Mouse (Mus musculus) limb, embryonic 11.5 days (tissue): ENCODE measurements at regions not wholly inside any gene's neighbourhood (a gene's known extent, or its start where the extent isn't known, plus 50 kb on each side); places are given as distances from the start of the nearest gene placed in this dataset.
A peak's percentile ranks its signal among the peaks of the same experiment; 100 is the strongest.

Source experiments
- ATAC-seq: fragments of 200-750 bp; cut with Nextera tagmentation; 2 replicates; pipeline ENCODE4 v1.8.0; 2017; ENCODE audit warnings: low read depth; ENCODE audit not compliant: insufficient number of reproducible peaks, low FRiP score, low TSS enrichment
- DNase-seq: peaks from one replicate; pipeline ENCODE4 v3.0.0-alpha.2; 2015; ENCODE audit warnings: low spot score
- H3K27ac ChIP-seq: fragments of 300-500 bp; sonication (generic); replicated peaks from 2 replicates; pipeline ENCODE4 v1.5.1; 2014; ENCODE audit warnings: low read depth, mild to moderate bottlenecking, low read length
- H3K27me3 ChIP-seq: fragments of 300-500 bp; sonication (generic); 2 replicates; pipeline ENCODE4 v1.6.1; 2014; ENCODE audit warnings: mild to moderate bottlenecking, low read length, mixed read lengths; ENCODE audit not compliant: control insufficient read depth, insufficient read depth
- H3K36me3 ChIP-seq: fragments of 300-500 bp; sonication (generic); 2 replicates; pipeline ENCODE4 v1.6.1; 2014; ENCODE audit warnings: mild to moderate bottlenecking, low read length, moderate library complexity, mixed read lengths; ENCODE audit not compliant: control insufficient read depth, insufficient read depth
- H3K4me1 ChIP-seq: fragments of 300-500 bp; sonication (generic); 2 replicates; pipeline ENCODE4 v1.6.1; 2014; ENCODE audit warnings: low read length, mixed read lengths; ENCODE audit not compliant: control insufficient read depth, insufficient read depth
- H3K4me2 ChIP-seq: fragments of 300-500 bp; sonication (generic); 2 replicates; pipeline ENCODE4 v1.6.1; 2014; ENCODE audit warnings: low read depth, mild to moderate bottlenecking, moderate library complexity; ENCODE audit not compliant: severe bottlenecking
- H3K4me3 ChIP-seq: fragments of 300-500 bp; sonication (generic); 2 replicates; pipeline ENCODE4 v1.5.1; 2014; ENCODE audit warnings: low read depth, low read length
- H3K9ac ChIP-seq: fragments of 300-500 bp; sonication (generic); 2 replicates; pipeline ENCODE4 v1.6.1; 2014; ENCODE audit warnings: mild to moderate bottlenecking, low read length
- H3K9me3 ChIP-seq: fragments of 300-500 bp; sonication (generic); 2 replicates; pipeline ENCODE4 v1.6.1; 2016; ENCODE audit warnings: low read length; ENCODE audit not compliant: control insufficient read depth
- WGBS: fragments of 180-500 bp; shearing (Covaris S2); extraction: QIAGEN DNeasy Blood & Tissue Kit; methylation state at CpG from one replicate; pipeline ENCODE4 v1.1.7; 2014; 5-methylcytosine and 5-hydroxymethylcytosine counted together

DNA sequence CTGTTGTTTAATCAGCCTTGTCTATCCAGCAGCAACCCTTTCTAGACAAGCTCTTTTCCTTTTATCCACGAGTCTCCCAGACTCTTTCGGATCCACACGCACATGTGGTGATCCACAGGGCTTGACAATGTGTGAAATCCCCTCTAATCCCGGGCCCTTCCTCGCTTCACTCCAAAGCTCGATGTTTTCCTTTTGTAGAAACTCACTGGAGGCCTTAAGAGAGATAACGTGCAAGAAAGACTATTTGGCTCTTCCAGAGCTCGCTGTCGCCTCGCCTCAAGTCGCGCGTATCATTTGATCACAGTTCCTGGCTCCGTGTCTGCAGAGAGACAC, 234.9 kb downstream of the Gm5426 start:
- ATAC-seq, result no peak
- Histone ChIP-seq H3K27me3 (no peaks in the 10 kb centered on the region), H3K36me3 (no peaks in the 10 kb centered on the region), H3K4me3 (no peak overlapping the region), H3K9me3 (no peaks in the 10 kb centered on the region), H3K9ac (no peak overlapping the region), H3K4me1 (0 out of 2 replicates have a peak, but pooled peaks cover 5% of the 10 kb centered on the region), H3K4me2 (no peak overlapping the region), H3K27ac (no peak overlapping the region)
- no peak for DNase-seq
- WGBS, result 84% methylated on average over 14 of the region's 14 CpGs

DNA sequence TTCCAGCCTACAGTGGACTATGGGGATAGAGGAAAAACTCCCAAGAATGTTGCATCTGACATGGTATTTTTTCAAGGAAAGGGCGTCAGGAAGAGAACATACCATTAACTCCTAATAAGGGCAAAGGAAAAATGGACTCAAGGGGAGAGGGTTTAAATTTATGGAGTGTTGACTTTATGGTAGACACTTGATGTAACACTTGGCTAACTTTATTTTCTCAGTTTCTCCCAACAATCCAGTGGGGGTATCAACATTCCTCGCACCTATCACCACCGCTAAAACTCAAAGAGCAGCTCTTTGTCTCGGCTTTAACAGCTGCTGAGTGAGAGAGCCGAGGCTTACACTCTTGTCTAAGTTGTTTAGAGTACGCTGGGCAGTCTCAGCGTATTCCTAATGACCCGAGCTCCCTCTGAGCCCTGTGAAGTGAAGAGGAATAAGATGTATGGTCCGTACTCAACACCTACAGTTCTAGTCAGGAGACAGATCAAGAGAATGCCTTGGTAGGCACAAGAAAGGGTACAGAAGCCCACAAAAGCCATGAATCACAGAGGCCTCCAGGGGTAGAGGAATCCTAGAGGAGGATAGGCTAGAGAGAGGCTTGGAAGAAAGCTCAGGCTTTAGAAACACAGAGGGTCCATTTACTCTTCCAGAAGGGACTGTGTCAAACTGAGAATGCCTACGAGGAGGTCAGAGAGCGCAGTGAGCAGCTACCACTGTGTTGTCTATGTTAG, 236.4 kb downstream of the Gm5426 start:
- H3K4me2 ChIP-seq, result no peak overlapping the region
- no peaks in the 10 kb centered on the region for H3K9me3 ChIP-seq
- H3K9ac ChIP-seq, result no peak overlapping the region
- no peak overlapping the region for H3K4me3 ChIP-seq
- ATAC-seq, result 0 out of 2 replicates have a peak, but pooled peaks have one; percentile 26
- no peaks in the 10 kb centered on the region for H3K27me3 ChIP-seq
- 0 out of 2 replicates have a peak, but pooled peaks cover 5% of the 10 kb centered on the region for H3K4me1 ChIP-seq
- no peaks in the 10 kb centered on the region for H3K36me3 ChIP-seq
- 22% methylated on average over 11 of the region's 11 CpGs for WGBS
- no peak overlapping the region for H3K27ac ChIP-seq
- peak; percentile 42 for DNase-seq

DNA sequence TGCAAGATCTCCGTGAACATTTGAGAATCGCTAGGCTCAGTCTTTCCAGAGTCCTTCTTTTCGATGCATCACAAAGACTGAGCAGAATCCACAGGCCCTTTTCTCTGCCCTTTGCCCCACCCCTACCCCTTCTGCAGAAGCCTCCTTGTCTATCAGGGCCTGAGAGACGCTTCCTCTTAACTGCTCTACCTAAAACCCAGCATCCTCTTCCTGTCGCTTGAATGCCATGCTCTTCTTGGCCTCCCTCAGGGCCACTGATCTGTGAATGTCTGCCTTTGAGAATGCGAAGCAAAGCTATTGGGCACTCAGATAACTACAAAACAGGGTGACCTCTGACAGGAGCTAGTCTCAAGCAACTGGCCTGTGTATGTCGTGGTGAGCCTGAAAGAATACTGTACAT, 237.1 kb downstream of the Gm5426 start:
- Histone ChIP-seq H3K9me3 (no peaks in the 10 kb centered on the region), H3K36me3 (no peaks in the 10 kb centered on the region), H3K9ac (no peak overlapping the region), H3K4me1 (0 out of 2 replicates have a peak, but pooled peaks cover 5% of the 10 kb centered on the region), H3K27me3 (no peaks in the 10 kb centered on the region), H3K4me3 (no peak overlapping the region), H3K4me2 (no peak overlapping the region), H3K27ac (no peak overlapping the region)
- ATAC-seq, result no peak
- DNase-seq, result no peak
- WGBS, result 64% methylated on average over 7 of the region's 7 CpGs

DNA sequence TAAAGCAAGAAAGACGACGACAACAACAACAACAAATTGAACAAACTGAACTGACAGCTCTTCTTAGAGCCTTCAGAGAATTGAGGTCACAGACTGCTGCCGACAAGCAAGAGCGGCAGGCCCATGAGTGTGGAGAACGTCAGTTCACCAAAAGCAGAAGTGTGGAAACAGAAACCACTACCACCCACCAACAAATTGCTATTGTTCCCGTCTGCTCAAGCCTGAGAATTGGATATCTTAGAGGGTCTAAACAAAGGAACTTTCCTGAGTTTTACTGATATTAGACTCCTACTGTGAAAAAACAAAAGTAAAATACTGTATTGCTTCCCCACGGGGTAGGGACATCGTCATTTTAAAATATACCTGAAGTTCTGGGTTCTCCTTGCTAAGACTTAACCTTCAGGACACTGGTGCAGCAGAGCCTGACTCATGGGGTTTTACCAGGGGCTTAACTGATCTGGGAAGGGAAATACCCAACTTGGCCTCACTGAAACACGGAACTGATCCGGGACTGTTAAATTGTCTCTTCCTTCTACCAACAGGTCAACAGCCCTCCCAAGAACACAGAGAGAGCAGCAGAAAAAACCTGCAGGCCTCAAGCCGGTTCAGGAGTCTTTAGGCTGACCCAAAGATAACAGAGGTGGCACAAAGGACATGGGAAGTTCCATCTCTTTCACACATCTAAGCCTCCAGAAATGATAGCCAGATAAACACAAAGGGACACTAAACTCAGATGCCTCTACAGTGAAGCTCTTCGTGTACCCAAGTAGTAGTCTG, 238.1 kb downstream of the Gm5426 start:
- no peak overlapping the region for H3K9ac ChIP-seq
- ATAC-seq (no peak), DNase-seq (no peak)
- H3K4me2 ChIP-seq, result no peak overlapping the region
- 0 out of 2 replicates have a peak, but pooled peaks cover 5% of the 10 kb centered on the region for H3K4me1 ChIP-seq
- H3K4me3 ChIP-seq, result no peak overlapping the region
- 89% methylated on average over 12 of the region's 12 CpGs for WGBS
- no peak overlapping the region for H3K27ac ChIP-seq
- H3K9me3 ChIP-seq, result no peaks in the 10 kb centered on the region
- no peaks in the 10 kb centered on the region for H3K36me3 ChIP-seq
- no peaks in the 10 kb centered on the region for H3K27me3 ChIP-seq

DNA sequence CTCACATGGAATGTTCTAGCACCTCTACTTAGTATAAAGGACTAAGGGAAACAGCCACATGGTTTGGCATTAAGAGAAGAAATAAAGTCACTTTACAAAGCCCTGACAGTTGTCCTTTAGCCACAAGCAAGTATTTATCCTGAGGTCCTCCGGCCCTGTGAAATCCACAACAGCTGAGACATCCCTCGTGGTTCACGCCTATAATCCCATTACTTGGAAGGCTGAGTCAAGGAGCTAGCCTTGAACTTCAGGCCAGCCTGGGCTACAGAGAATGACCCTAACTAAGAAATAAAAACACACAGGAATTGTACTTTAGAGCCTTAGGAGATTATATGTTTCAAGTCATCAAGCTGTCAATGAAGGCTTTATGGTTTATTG, 238.7 kb downstream of the Gm5426 start:
- H3K36me3 ChIP-seq, result no peaks in the 10 kb centered on the region
- H3K4me2 ChIP-seq, result no peak overlapping the region
- no peaks in the 10 kb centered on the region for H3K27me3 ChIP-seq
- no peaks in the 10 kb centered on the region for H3K9me3 ChIP-seq
- H3K4me1 ChIP-seq, result 0 out of 2 replicates have a peak, but pooled peaks cover 5% of the 10 kb centered on the region
- DNase-seq (no peak), ATAC-seq (no peak)
- H3K4me3 ChIP-seq, result no peak overlapping the region
- WGBS, result 98% methylated on average over 3 of the region's 3 CpGs
- no peak overlapping the region for H3K27ac ChIP-seq
- no peak overlapping the region for H3K9ac ChIP-seq

DNA sequence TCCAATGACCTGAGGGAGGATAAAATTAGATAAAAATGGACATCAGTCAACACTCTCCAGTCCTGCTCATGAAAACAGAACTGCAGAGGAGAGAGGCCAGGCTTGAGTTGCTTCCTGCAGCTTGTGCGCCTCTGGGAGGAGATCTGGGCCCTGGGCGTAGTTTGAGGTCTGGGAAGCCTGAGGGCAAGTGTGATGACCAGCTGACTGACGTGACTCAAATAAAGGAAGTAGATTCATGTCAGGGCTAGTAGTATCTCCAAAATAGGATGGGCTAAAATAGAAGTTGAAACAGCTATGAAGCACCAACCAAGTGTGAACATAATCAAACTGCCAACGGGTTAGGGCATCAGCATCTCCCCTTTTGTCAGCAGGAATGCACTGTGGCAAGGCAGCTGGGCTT, 239.3 kb upstream of the Btg1 start:
- Histone ChIP-seq H3K9me3 (no peaks in the 10 kb centered on the region), H3K4me2 (no peak overlapping the region), H3K4me3 (no peak overlapping the region), H3K27ac (no peak overlapping the region), H3K36me3 (no peaks in the 10 kb centered on the region), H3K4me1 (0 out of 2 replicates have a peak, but pooled peaks cover 5% of the 10 kb centered on the region), H3K9ac (no peak overlapping the region), H3K27me3 (no peaks in the 10 kb centered on the region)
- no peak for ATAC-seq
- no peak for DNase-seq
- WGBS, result 84% methylated on average over 4 of the region's 4 CpGs

DNA sequence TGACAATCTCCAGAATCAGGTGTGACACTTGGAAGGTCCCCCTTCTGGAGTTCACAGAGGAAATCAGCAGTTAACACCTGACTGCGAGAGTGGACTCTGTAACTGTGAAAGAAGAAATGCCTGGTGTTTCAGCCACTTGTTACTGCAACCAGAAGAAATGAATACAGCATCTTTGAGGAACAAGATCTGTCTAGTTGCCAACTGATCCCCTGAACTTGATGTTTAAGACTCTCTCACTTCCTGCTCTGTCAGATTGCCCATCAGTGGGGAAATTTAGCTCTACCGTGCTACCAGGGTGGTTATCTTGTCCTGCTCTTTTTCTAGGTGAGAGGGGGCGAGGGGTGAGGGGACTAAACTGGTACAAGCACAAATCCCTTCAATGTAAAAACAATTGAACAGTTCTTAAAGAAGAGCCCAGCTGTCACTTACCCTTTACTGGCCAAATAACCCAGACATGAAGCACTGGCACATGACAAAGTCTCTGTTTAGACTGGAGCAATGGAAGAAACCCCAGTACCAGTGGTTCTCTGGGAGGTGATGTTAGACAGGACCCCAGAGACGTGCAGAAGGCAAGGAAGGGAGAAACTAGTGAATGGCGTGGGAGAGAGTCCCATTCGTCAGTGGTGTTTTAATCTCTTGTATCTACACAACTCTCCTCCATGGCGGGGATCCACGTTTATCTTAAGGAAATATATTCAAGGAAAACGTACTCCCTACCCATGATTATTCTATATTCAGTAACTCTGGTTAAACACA, 237.6 kb upstream of the Btg1 start:
- Histone ChIP-seq H3K4me2 (no peak overlapping the region), H3K27ac (no peak overlapping the region), H3K9me3 (no peaks in the 10 kb centered on the region), H3K4me3 (no peak overlapping the region), H3K9ac (no peak overlapping the region), H3K4me1 (no peaks in the 10 kb centered on the region), H3K27me3 (no peaks in the 10 kb centered on the region), H3K36me3 (no peaks in the 10 kb centered on the region)
- WGBS, result 83% methylated on average over 9 of the region's 9 CpGs
- ATAC-seq, result no peak
- no peak for DNase-seq

DNA sequence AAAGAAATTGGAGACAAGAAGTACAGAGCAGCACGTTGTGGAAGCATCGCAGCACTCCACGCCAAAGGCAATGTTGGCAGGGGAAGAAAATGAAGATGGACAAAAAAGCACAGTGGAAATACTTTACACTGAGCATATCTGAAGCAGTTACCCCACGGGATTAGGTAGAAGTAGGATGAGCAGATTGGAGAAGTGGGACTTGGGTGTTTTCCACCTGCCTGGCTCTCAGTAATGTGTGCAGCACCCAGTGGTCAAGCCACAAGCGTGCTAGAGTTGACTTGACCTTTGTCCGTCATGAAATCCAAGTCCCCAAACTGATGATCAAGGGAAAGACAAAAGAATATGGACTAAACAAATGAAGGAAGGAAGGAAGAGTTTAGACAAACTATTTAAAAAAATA, 235.1 kb upstream of the Btg1 start:
- no peak for DNase-seq

More for the DNA sequence above, 235.1 kb upstream of the Btg1 start:
- no peak overlapping the region for H3K9ac ChIP-seq
- no peak for ATAC-seq
- no peaks in the 10 kb centered on the region for H3K9me3 ChIP-seq
- H3K4me2 ChIP-seq, result no peak overlapping the region
- WGBS, result 95% methylated on average over 6 of the region's 6 CpGs
- H3K4me3 ChIP-seq, result no peak overlapping the region
- H3K36me3 ChIP-seq, result no peaks in the 10 kb centered on the region
- no peak overlapping the region for H3K27ac ChIP-seq
- no peaks in the 10 kb centered on the region for H3K27me3 ChIP-seq
- no peaks in the 10 kb centered on the region for H3K4me1 ChIP-seq
